Mouse (Mus musculus) brain, adult 2 months (tissue): ENCODE results near the gene Dkkl1.
"Not testable (repeated sequence)": the region's sequence is repeated elsewhere in the genome, so short reads cannot be mapped to it uniquely, and the experiment has no call there.

ENCODE experiments used
- DNase-seq: peaks from one replicate; pipeline ENCODE4 v3.0.0; 2011; ENCODE audit warnings: low read depth, low spot score

Dkkl1 gene

DNA sequence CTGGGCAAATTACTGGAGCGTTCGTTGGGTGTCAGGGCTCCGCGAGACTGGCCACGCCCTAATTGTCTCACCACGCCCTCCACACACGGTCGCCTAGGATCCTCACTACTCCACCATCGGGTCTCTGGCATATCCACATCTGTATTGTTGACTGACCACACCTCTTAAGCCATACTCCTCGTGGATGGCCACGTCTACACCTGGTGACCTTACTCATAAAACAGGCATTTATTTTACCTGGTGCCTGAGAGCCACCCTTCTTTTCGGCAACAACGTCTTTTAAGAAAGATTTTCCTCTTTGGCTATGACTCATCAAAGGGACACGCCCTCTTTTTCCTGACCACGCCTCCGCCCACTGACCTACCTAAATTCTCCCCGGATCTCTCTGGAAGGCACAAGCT is at the start of gene Dkkl1:
Gene Dkkl1 (minus strand): TSS at position 297 of the 401 bp plus-strand sequence.
- no peak for DNase-seq

DNA sequence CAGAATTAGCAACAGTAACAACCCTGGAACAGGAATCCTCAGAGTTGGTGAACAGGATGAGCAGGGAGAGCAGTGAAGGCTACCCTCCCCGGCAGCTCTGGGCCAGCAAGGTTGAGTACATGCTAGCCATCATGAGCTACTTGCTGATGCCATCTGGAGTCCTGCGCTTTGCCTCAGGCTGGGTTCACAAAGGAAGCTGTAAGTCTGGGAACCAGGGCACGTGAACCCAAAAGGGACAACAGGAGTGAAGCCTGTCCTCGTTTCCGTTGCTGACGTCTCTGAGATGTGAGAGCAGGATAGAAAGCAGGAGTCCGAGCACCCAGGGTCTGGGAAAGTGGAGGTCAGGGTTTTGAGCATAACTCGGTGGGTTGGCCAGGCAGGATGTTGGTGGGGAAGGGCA is 47.3 kb upstream of the Dkkl1 start:
- no peak for DNase-seq

DNA sequence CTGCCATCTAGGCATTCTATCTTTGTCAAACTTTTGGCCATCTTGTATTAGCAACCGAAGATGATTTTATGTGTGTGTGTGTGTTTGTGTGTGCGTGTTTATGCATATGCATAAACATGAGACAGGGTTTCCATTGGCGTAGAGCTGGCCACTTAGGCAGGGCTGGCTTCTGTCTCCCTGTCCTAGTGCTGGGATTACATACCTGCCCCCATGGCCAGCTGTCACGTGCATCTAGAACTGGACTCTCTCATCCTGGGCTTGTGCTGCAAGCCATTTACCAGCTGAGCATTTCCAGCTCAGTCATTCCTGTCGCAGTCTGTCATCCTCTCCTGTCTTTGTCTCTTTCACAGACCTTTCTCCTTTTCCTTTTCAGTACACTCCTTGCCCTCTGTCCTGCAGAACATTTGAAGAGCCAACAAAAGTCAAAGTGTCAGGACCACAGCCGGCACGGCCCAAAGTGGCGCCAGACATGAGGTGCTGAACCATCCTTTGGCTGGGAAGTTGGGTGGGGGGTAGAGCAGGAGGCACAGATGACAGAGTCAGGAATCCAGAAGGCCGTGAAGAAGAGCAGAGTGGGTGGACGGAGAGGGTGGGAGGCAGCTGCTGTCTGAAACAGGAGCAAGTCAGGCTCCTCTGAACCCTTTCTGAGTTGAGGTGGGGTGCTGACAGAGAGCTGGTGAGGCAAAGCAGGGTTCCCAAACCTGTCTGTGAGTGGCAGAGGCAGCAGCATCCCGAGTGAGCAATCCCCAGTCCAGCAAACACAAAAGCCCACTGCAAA is 45.3 kb upstream of the Dkkl1 start:
- peak; percentile 82 for DNase-seq

DNA sequence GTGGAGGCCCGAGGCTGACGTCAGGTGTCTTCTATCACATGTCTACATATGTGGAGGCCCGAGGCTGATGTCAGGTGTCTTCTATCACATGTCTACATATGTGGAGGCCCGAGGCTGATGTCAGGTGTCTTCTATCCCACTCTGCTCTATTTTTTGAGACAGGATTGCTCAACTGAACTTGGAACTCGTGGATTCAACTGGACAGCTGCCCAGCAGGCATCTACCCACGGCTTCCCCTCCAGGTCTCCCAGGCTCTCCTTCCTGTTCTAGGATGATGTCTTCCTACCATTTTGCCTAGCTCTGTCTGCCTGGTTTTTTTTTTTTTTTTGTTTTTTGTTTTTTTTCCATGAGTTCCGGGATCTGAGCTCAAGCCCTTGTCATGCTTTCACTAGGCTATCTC is 43.9 kb upstream of the Dkkl1 start:
- DNase-seq: not testable (repeated sequence)

DNA sequence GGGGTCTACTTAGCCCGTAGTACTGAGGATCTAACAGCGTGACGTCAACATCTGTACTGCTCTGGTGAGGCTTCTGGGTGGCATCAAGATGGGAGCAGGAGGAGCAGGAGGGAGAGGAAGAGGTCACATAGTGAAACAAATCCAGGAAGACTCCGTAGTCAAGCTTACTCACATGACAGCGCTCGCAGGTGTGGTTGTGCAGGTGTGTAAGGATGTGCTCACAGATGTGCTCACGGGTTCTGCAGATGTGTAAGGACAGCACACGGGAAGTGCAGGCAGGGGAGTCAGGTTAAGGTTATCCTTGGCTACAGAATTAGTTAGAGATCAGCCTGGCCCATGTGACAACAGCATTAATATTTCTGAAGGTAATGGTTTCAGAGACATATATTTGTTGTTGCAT is 41.9 kb upstream of the Dkkl1 start:
- no peak for DNase-seq

DNA sequence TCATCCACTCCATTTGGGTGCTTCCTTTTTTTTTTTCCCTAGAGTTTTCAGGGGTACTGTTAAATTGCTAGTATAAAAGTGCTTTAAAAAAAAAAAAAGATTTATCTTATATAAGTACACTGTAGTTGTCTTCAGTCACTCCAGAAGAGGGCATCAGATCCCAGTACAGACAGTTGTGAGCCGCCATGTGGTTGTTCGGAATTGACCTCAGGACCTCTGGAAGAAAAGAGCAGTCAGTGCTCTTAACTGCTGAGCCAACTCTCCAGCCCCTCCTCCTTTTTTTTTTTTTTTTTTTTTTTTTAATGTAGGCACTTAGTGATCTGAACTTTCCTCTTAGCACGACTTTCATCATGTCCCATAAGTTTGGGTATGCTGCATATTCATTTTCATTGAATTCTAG is 35.7 kb upstream of the Dkkl1 start:
- DNase-seq: peak; percentile 40

DNA sequence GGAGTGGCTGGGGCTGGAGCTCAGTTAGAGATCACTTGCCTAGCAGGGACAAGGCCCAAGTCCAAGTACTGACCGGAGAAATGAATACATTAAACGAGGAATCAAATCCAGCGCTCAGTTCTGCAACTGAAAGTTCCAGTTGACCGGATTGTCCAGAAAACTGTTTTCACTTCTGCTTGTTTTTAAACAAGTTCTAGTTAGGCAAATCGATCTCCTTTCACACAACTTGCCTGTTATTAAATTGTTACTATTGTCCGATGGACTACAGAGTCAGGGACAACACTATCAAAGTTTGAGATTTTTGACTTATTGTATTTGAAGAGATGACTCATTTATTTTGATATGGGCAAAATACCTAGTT is 29.4 kb upstream of the Dkkl1 start:
- no peak for DNase-seq

DNA sequence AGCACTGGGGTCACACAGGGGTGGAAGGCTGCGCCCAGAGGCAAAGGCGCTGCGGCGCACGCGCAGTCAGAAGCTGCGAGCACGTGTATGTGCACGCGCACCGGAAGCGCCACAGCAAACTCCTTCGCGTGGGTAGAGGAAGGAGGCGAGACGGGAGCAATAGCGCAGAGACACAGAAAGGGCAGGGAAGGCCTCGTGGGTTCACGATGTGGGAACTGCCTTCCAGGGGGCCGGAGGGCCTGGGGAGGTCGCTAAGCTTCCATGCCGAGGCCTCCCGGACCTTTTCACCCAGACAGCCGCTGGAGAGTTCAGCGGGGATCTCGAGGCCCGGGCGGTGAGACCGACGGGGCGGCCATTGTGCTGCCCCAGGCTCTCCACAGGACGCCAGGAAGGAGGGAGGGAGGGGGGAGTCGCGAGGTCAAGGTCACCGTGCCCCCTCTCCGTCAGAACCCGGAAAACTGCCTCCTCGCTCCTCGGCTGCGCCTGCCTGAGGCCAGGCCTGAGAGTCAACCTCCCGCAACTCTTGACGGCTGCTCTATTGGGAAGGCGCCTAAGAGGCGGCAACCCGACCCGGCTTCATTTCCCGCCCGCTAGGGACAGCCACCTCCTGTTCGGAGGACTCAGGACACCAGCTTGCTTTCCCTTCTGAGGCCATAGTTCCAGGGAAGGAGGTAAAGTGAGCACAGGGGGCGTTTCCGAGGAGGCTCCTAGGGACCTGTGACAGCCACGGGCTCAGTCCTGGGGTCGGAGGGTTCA is 28.9 kb upstream of the Dkkl1 start, which contains the start of gene Slc6a16:
Gene Slc6a16 (plus strand): TSS at position 453 of the 756 bp plus-strand sequence.
- peak; percentile 66 for DNase-seq

DNA sequence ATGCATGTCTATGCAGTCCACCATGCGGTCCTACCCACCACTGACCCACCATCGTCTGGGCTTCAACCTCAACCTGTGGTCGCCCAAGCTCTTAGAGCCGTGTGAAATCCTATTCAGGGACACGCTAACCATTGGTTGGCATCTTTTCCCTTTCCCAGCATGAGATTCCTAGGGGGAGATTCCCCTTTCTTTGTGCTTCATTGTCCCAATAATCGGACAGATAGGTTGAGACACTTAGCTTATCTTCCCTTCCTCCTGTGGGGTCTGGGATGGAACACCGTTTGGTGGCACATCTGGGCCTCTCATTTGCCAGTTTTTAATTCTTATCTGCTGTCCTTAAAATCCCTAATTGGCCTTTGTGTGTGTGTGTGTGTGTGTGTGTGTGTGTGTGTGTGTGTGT is 28.2 kb upstream of the Dkkl1 start:
- DNase-seq: no peak

DNA sequence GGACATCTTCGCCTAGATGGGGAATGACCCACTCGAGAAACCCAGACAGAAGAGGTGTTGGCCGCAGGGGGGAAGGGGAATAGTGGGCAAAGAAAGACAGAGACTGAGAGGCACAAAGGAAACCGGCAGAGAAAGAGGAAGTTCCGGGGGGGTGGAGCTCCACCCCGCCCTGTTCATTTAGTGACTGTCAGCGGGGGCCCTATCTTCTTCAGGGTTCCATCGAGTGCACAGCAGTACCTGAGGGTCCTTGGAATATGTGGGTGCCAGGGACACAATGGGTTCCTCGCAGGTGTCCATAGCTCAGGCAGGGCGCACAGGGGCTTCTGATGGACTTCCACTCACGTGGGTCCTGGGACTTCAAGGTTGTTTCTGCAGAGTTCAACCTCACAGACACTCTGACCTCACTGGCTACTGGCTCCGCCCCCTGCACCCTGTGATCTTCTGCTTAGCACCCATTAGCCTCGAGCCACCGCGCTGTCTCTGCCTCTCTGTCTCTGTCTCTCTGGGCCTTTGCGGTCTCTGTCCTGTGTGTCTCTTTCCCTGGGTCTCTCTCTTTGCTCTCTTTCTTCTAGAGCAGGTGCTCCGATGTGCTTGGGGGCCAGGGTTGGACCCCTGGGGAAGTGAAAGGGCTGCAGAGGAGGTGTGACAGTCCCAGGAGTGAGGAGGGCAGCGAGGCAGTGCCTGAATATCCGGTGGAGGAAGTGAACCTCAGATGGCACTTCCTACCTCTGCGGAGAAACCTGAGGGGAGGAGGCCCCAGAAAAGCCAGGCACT is 27.0 kb upstream of the Dkkl1 start, which contains the start of gene Cd37:
Gene Cd37 (minus strand): TSS at position 393 of the 774 bp plus-strand sequence.
- DNase-seq: no peak

DNA sequence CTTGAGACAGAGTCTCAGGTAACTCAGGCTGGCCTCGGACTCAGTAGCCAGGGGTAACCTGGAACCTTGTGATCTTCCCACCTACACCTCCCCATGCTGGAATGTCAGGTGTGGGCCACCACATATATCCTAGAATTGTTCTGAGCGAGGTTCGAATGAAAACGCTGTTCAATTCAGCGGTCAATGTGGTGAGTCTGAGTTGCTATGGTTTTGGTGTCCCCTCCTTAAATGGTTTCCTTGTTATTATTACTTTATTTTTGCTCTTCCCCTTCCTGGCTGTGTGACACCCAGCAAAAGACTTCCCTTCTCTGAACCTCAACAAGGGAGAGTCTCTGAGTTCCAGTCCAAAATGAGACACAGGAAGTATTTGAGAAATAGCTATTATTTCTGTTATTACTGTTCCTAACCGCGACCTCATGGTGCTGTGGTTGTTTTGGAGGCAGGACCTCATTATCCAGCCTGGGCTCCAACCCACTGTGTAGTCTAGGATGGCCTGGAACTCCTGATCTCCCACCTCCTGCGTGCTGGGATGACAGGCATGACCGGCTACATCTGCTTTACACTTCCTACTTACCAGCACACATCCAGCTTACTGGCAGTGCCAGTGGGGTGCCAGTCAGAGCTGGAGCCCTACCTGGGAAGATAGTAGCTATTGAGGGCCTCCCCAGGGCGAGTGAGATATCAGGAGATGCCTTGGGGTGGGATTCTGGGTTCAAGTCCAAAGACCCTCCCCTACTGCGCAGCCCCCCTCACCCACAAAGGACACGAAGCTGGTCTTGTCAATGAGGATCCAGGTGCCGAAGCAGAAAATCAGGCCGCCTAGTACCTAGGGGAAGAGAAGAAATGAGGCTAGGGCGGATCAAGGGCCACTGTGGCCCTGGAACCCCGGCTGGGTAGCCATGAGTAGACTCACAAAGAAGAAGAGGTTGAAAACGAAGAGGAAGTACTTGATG is 26.1 kb upstream of the Dkkl1 start:
- DNase-seq: no peak

DNA sequence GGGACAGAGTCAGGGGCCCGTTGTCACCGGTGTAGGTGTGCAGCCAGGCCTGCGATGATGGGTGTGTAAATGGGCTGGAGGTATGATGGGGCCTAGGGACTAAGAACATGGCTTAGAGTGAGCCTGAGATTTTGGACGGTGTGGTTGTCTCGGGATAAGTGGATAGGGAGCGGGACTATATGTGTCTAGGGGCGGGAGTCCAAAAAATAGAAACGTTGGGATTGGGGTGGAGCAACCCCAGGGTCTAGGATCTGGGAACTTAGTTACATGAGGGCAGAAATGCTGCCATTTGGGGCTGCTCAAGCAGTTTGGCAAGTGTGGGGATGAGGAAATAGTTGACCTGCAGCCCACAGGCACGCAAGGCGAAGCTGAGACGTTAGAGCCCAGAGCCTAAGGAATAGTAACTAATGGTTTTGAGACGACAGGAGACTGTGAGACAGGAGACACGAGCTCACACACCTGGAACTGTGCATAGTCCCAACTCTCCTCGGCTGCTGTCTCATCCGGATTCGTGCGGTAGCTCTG is 23.8 kb upstream of the Dkkl1 start:
- DNase-seq: no peak

DNA sequence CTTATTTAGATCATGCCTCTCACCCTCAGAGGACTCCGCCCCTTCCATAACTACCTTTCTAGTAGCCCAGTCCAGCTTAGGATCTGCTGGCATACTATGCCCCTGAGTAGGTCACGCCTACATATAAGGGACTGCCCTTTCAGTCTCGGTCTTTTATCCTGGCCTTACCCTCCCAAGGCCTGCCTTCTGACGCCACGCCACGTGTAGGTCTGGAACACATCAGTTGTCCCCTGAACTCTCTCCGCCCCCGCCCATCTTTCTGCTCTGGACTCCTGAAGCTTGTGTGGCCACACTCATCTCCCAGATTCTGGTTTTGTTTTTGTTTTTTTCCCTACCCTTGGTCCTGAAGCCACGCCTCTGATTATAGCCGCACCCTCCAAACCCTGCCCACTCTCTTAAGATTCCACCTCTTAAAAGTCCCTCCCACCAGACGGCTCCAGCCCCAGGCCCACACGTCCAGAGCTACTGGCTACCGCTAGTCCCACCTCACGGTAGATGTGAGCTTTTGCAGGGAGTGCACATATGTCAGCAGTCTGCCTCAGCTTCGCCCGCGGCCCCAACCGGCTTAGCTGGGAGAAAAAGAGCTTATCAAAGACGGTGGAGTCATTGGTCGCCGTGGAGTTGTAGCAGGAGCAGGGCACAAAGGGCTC is 23.1 kb upstream of the Dkkl1 start:
- peak; percentile 57 for DNase-seq

DNA sequence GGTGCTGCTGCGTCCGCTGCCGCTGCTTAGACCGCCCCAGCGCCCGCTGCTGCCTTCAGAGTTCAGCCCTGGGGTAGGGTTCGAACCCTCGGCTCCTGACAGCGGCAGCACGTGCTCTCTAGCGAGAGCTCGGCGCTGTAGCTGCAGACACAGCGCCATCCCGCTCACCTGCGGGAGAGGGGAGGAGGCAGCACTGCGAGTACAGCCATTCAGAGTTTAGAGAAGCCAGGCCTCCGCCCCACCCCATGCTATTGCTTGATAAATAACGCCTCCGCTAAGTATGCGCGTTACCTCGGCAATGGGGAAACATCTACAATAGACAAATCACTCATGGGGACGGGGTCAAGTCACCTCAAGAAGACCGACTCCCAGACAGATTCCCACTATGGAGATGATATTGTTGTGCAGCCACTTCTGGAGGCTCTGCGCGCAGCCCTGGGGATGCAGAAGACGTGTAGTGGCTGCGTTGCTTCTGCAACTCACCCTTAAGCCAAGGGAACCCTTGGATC is 22.4 kb upstream of the Dkkl1 start:
- DNase-seq: peak; percentile 53

DNA sequence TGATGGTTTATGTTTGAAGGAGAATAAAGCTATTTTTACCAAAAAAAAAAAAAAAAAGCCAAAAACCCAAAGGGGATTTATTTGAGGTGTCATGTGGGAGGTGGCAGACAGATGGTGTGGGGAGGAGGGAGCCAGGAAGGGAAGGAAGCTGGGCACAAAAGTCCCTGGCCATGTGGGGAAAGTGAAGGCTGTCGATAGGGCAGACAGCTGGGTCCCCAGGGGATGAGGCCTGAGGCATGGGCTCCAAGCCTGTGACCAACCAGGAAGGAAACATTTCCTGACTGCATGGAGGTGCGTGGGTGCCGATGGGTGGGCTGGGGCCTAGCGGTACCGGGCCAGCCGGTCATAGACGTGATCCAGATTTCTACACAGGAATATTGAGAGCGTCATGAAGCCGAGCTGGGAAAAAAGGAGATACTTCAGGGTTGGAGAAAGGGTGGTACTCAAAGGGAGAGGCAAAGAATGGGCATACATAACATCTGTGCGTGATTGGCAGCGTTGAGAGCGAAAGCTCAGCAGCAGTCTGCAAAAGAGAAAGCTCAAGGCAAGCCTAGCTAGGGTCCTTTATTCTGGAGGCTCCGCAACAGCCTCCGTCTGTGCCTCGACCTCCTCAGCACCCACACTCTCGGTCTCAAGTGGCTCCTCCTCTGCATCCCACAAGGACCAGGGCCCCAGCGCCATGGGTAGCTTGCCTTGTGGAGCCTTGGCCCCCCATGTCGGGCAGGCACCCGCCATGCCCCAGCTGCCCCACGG is 21.8 kb upstream of the Dkkl1 start:
- peak; percentile 94 for DNase-seq

DNA sequence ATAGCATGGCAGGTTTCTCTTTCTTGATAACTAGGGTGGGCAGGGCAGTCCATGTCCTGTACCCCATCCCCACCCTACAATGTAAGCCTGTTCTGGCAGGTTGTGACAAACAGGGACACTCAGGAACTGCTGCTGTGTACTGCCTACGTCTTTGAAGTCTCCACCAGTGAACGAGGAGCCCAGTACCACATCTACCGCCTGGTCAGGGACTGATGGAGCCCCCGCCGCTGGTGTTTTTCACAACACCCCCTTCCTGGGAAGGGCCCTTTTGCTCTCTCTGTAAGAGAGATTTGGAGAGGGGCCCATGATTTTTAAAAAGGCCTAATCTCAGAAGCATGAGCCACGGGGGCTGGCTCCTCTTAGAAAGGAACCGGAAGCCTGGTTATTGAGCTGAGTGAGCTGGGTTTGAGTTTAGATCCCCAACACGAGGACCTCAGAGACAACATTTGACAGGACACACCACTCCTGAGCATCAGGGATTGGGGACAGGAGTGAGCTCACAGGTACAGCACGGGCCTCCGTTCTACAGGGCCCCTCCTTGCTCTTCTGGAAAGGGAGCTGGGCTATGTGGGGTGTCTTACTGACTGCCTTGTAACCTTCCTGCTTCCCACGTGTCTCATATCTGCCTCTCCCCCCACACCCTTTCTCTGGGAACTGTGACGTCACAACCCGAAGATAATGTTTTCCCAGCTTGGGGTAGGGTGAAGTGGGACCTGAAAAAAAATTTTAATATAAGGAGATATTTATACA is 20.9 kb upstream of the Dkkl1 start:
- peak; percentile 82 for DNase-seq

DNA sequence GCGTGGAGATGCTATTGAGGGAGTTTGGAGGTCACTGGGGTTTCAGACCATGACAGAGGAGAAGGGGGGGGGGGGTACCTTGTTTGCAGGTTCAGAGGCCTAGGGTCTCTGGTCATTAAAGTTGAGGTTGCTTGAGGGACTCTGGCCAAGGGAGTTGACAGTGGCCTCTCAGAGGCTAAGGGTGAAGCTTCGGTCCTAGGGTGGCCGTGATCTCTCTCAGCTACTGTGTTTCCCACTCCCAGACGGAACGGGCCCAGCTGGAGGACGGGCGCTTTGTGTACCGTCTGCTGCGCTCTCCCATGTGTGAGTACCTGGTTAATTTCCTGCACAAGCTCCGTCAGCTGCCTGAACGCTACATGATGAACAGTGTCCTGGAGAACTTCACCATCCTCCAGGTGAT is 20.0 kb upstream of the Dkkl1 start:
- DNase-seq: no peak

DNA sequence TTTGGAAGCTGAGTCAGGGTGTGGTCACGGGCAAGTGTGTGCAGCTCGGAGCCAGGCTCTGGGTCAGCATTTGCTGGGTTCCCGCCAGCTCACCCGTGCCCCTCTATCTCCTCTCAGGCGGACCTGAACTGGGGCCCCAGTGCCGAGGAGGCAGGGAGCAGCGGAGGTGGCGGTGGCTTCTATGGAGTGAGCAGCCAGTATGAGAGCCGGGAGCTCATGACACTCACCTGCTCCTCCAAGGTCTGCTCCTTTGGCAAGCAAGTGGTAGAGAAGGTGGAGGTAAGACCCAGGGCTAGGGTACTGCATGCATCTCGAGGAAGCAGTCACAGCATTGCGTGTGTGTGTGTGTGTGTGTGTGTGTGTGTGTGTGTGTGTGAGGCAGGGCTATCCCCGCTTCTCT is 19.2 kb upstream of the Dkkl1 start:
- no peak for DNase-seq
